Mouse (Mus musculus) heart, embryonic 11.5 days (tissue): ENCODE measurements around the gene Cc2d1a. TPM values are rescaled to one million over a fixed set of nuclear protein-coding genes. Genes with fewer than 3 reads are reported as not detected.

Source experiments
- ATAC-seq: fragments of 200-750 bp; cut with Nextera tagmentation; replicated peaks from 2 replicates; pipeline ENCODE4 v1.8.0; 2017; ENCODE audit warnings: moderate library complexity; ENCODE audit not compliant: insufficient number of reproducible peaks, low FRiP score, low TSS enrichment
- H3K27ac ChIP-seq: fragments of 300-500 bp; sonication (generic); 2 replicates; pipeline ENCODE4 v1.5.1; 2014; ENCODE audit warnings: mild to moderate bottlenecking, low read depth, low read length
- H3K27me3 ChIP-seq: fragments of 300-500 bp; sonication (generic); 2 replicates; pipeline ENCODE4 v1.6.1; 2014; ENCODE audit warnings: mild to moderate bottlenecking, low read length, mixed read lengths; ENCODE audit not compliant: control insufficient read depth, insufficient read depth
- H3K36me3 ChIP-seq: fragments of 300-500 bp; sonication (generic); 2 replicates; pipeline ENCODE4 v1.6.1; 2014; ENCODE audit warnings: mild to moderate bottlenecking, low read length, moderate library complexity, mixed read lengths; ENCODE audit not compliant: control insufficient read depth, insufficient read depth
- H3K4me1 ChIP-seq: fragments of 300-500 bp; sonication (generic); 2 replicates; pipeline ENCODE4 v1.6.1; 2014; ENCODE audit warnings: low read length; ENCODE audit not compliant: control insufficient read depth, insufficient read depth
- H3K4me2 ChIP-seq: fragments of 300-500 bp; sonication (generic); 2 replicates; pipeline ENCODE4 v1.6.1; 2014; ENCODE audit warnings: mild to moderate bottlenecking, moderate library complexity
- H3K4me3 ChIP-seq: fragments of 300-500 bp; sonication (generic); 2 replicates; pipeline ENCODE4 v1.5.1; 2014; ENCODE audit warnings: low read depth, low read length
- H3K9ac ChIP-seq: fragments of 300-500 bp; sonication (generic); 2 replicates; pipeline ENCODE4 v1.6.1; 2014; ENCODE audit warnings: mild to moderate bottlenecking, low read depth, low read length, moderate library complexity
- H3K9me3 ChIP-seq: fragments of 300-500 bp; sonication (generic); replicated peaks from 2 replicates; pipeline ENCODE4 v1.6.1; 2016; ENCODE audit warnings: low read length; ENCODE audit not compliant: control insufficient read depth
- WGBS: fragments of 180-500 bp; shearing (Covaris S2); extraction: QIAGEN DNeasy Blood & Tissue Kit; methylation state at CpG from one replicate; pipeline ENCODE4 v1.1.7; 2014; ENCODE audit not compliant: insufficient replicate concordance; 5-methylcytosine and 5-hydroxymethylcytosine counted together
- microRNA counts: library from miRNA; unstranded; fragments of <30 nt; microRNA quantifications from one replicate; lab custom pipeline; 2015
- microRNA-seq: library from miRNA; unstranded; fragments of <30 nt; microRNA quantifications from one replicate; pipeline ENCODE4, GENCODE M21; 2016; ENCODE audit warnings: borderline number of aligned reads
- polyA plus RNA-seq: library from polyadenylated mRNA; unstranded; fragments of >200 nt; fragmentation: Nextera tagmentation; extraction: Ambion mirVana; gene quantifications from 2 replicates; pipeline ENCODE4 v1.2.1, GENCODE M21; 2014

Cc2d1a gene
- polyA plus RNA-seq, 1 experiment from 2014 or later: 11.1 TPM

DNA sequence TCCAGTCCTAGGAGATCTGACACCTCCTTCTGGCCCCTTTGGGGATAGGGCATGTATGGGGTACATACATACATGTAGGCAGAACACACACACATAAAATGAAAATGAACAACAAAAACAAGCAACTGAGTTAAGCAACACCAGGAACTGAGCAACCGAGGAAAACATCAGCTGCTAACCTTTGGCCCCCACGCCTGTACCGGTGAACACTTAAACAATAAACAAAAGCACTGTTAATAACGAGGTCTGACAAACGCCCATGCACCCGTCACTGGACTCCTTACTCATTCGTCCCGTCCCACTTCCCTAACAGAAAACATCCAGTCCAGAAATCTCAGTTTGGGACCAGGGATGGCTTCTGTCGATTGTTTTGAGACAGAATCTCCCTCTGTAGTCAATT lies 58.5 kb downstream of the Cc2d1a start:
- Histone ChIP-seq H3K27ac (no peak overlapping the region), H3K9ac (no peak overlapping the region), H3K4me1 (no peaks in the 10 kb centered on the region), H3K27me3 (no peaks in the 10 kb centered on the region), H3K9me3 (no peaks in the 10 kb centered on the region), H3K4me3 (no peak overlapping the region), H3K36me3 (peaks cover 17% of the 10 kb centered on the region), H3K4me2 (no peak overlapping the region)
- ATAC-seq: no peak
- 83% methylated on average over 9 of the region's 9 CpGs for WGBS

DNA sequence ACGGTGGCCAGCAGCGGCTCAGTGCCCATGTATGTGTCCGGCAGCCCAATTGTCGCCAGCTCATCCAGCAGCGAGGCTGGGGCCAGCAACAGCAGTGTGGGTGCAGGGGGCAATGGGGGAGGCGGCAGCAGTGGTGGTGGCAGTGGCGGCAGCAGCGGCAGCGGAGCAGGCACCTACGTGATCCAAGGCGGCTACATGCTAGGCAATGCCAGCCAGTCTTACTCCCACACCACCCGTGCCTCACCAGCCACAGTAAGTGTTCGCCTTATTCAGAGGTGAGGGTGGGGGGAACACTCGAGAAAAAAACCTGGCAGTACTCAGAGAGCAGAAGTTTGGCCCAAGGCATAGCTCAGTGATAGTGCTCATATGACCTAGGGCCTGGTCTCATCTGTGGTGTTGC lies 59.9 kb downstream of the Cc2d1a start:
- no peak overlapping the region for H3K4me2 ChIP-seq
- H3K27ac ChIP-seq: no peak overlapping the region
- H3K27me3 ChIP-seq: no peaks in the 10 kb centered on the region
- no peak for ATAC-seq
- H3K9ac ChIP-seq: no peak overlapping the region
- WGBS: 92% methylated on average over 14 of the region's 14 CpGs
- H3K9me3 ChIP-seq: no peaks in the 10 kb centered on the region
- H3K36me3 ChIP-seq: peaks cover 20% of the 10 kb centered on the region
- no peak overlapping the region for H3K4me3 ChIP-seq
- no peaks in the 10 kb centered on the region for H3K4me1 ChIP-seq

- no peaks in the 10 kb centered on the region for H3K27me3 ChIP-seq
- peaks cover 25% of the 10 kb centered on the region for H3K36me3 ChIP-seq
- no peak overlapping the region for H3K9ac ChIP-seq
- H3K4me3 ChIP-seq: no peak overlapping the region
- H3K9me3 ChIP-seq: no peaks in the 10 kb centered on the region
- H3K27ac ChIP-seq: no peak overlapping the region
- ATAC-seq: no peak
- no peak overlapping the region for H3K4me2 ChIP-seq
- 87% methylated on average over 7 of the region's 7 CpGs for WGBS
- no peaks in the 10 kb centered on the region for H3K4me1 ChIP-seq
Observed at GRCm38 (mm10) chr8:84087156-84087555, 60.6 kb downstream of the Cc2d1a start.

DNA sequence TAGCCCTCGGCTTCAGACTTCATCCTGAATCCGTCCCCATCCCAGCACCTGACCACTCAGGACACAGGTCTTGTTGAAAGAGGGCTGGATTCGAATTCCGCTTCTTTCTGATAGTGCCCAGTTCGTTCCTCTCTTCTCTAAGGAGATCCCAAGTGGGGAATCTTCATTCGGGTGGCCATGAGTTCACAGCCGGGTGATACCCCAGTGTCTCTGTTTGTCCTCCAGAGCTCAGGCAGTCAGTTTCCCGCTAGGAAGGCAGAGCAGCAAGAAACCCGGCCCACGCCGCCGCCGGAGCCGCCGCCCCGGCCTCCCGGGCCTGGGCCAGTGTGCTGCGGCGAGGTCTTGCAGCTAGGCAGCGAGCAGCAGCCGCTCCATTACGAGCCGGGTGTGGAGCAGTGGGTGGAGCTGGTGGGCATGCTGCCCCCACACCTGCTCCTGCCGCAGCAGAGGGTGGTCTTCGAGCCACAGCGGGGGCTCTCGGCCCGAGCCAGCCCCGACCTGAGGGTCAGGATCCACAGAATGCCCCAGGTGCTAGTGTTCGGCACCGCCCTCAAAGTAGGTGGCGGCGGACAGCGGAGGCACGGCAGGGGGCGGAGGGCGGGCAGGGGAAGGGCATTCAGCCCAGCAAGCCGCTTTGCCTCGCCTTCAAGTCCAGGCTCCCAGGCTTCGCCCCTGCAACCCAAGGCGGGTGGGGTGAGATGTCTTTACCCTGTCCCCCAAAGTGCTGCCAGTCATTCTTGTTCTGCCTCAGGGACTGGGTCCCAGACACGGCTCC lies 63.2 kb downstream of the Cc2d1a start:
- WGBS: 49% methylated on average over 42 of the region's 42 CpGs
- Histone ChIP-seq H3K4me3 (no peak overlapping the region), H3K27me3 (no peaks in the 10 kb centered on the region), H3K27ac (no peak overlapping the region), H3K4me2 (peak overlapping the region; percentile 39), H3K36me3 (peaks cover 32% of the 10 kb centered on the region), H3K9ac (0 out of 2 replicates have a peak overlapping the region, but pooled peaks have one; percentile 24), H3K4me1 (no peaks in the 10 kb centered on the region), H3K9me3 (no peaks in the 10 kb centered on the region)
- ATAC-seq: no peak

DNA sequence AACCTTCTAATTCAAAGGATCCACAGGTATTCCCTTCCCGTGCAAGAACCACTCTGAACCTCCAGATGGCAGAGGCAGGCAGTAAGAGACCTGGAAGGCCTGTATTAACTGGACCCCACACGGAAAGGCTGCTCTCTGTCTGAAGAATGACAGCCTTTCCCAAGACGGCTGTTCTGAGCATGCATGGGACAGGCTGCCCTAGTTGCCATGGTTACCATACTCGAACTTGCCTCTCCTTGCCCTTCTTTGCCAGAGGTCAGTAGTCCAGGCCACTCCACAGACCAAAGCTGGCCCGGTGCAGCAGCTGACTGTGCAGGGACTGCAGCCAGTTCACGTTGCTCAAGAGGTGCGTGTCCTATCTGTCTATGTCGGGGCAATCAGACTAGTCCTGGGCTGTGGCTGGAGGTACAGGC lies 63.9 kb downstream of the Cc2d1a start:
- peaks cover 32% of the 10 kb centered on the region for H3K36me3 ChIP-seq
- ATAC-seq: no peak
- H3K4me1 ChIP-seq: peaks cover 4% of the 10 kb centered on the region
- no peaks in the 10 kb centered on the region for H3K27me3 ChIP-seq
- no peaks in the 10 kb centered on the region for H3K9me3 ChIP-seq
- no peak overlapping the region for H3K27ac ChIP-seq
- no peak overlapping the region for H3K4me2 ChIP-seq
- H3K9ac ChIP-seq: no peak overlapping the region
- WGBS: 35% methylated on average over 8 of the region's 8 CpGs
- H3K4me3 ChIP-seq: no peak overlapping the region

MicroRNAs encoded within 50 kb of the gene (microRNA counts, 519-probe panel; counts per million panel counts)
- microRNA mmu-miR-181c (lab: Ali Mortazavi, UCI) (32.2 counts per million), microRNA mmu-miR-709 (lab: Ali Mortazavi, UCI) (1,955 counts per million, percentile 2 among the panel's probes with 10 or more counts)

Small RNA genes lying within 50 kb of the gene (microRNA-seq; reads per million reads assigned to microRNA genes)
- gene Gm25110 (not detected), gene Mir181c (3,063 reads per million, percentile 90 among the genes with 10 or more reads in this experiment), gene Mir181d (2,916 reads per million, percentile 89 among the genes with 10 or more reads in this experiment), gene Mir709 (not detected)

Other genes starting within 250 kb of the Cc2d1a start
- 10.2 and 13.5 TPM in 2 replicates for gene Adgrl1, start 247.8 kb downstream of the Cc2d1a start, polyA plus RNA-seq
- 0.58 and 0.76 TPM in 2 replicates for gene Gm10644, start 192.7 kb downstream of the Cc2d1a start, polyA plus RNA-seq
- 69.4 and 72.2 TPM in 2 replicates for gene Asf1b, start 192.4 kb downstream of the Cc2d1a start, polyA plus RNA-seq
- gene Prkaca, start 174.9 kb downstream of the Cc2d1a start, polyA plus RNA-seq: 136 and 139 TPM in 2 replicates
- 8.1 and 10.1 TPM in 2 replicates for gene Samd1, start 150.3 kb downstream of the Cc2d1a start, polyA plus RNA-seq
- 0.42 and 0.52 TPM in 2 replicates for gene 1700067K01Rik, start 146.4 kb downstream of the Cc2d1a start, polyA plus RNA-seq
- 0.11 TPM in 1 of 2 replicates, not detected in the other for gene 2210011C24Rik, start 135.8 kb downstream of the Cc2d1a start, polyA plus RNA-seq
- gene Palm3, start 126.5 kb downstream of the Cc2d1a start, polyA plus RNA-seq: 0.57 and 0.77 TPM in 2 replicates
- 3.5 and 4.1 TPM in 2 replicates for gene Il27ra, start 105.3 kb downstream of the Cc2d1a start, polyA plus RNA-seq
- not detected in 2 replicates for gene Rln3, start 102.9 kb downstream of the Cc2d1a start, polyA plus RNA-seq
- gene Gm10643, start 82.8 kb downstream of the Cc2d1a start, polyA plus RNA-seq: 1.0 and 1.1 TPM in 2 replicates
- gene Rfx1, start 81.1 kb downstream of the Cc2d1a start, polyA plus RNA-seq: 7.5 and 7.9 TPM in 2 replicates
- gene Dcaf15, start 43.2 kb downstream of the Cc2d1a start, polyA plus RNA-seq: 7.5 and 8.8 TPM in 2 replicates
- gene Podnl1, start 21.9 kb downstream of the Cc2d1a start, polyA plus RNA-seq: 0.14 TPM in 1 of 2 replicates, not detected in the other
- gene 4930432K21Rik, start 89 bp upstream of the Cc2d1a start, polyA plus RNA-seq: 0.44 and 0.59 TPM in 2 replicates
- gene Nanos3, start 37.3 kb upstream of the Cc2d1a start, polyA plus RNA-seq: 1.4 and 2.8 TPM in 2 replicates
- 6.3 and 7.8 TPM in 2 replicates for gene Zswim4, start 89.1 kb upstream of the Cc2d1a start, polyA plus RNA-seq
- 321 and 330 TPM in 2 replicates for gene D8Ertd738e, start 101.8 kb upstream of the Cc2d1a start, polyA plus RNA-seq
- 45.3 and 50.7 TPM in 2 replicates for gene Mri1, start 109.4 kb upstream of the Cc2d1a start, polyA plus RNA-seq
- 16.1 and 18.5 TPM in 2 replicates for gene Ccdc130, start 122.4 kb upstream of the Cc2d1a start, polyA plus RNA-seq
- gene Cacna1a, start 240.5 kb upstream of the Cc2d1a start, polyA plus RNA-seq: 6.3 and 7.6 TPM in 2 replicates